In genomic region chr9:21180841-21181240, GRCm38 (mm10) we compare ENCODE assay signal across 1 mouse cellular context.
TF ChIP-seq lines count a peak whose summit lies in the region.

No protein-coding gene starts in this region.

TF ChIP-seq in myocyte, 11 proteins besides CTCF, POLR2A, EP300 and RAD21 (continued from another document):
- TF ChIP-seq REST (IDR thresholded peaks at IDR 0.05; ENCODE audit: insufficient read depth, insufficient read length): no peak
